Mouse (Mus musculus) limb, embryonic 14.5 days (tissue): ENCODE data around the gene Mt2. TPM values are rescaled to one million over a fixed set of nuclear protein-coding genes. Genes with fewer than 3 reads are reported as not detected.
"Not testable (repeated sequence)": the region's sequence is repeated elsewhere in the genome, so short reads cannot be mapped to it uniquely, and the experiment has no call there.

Source experiments
- ATAC-seq: fragments of 200-750 bp; cut with Nextera tagmentation; 2 replicates; pipeline ENCODE4 v1.8.0; 2017; ENCODE audit warnings: low read depth, moderate number of reproducible peaks, moderate TSS enrichment; ENCODE audit not compliant: low FRiP score
- DNase-seq: peaks from one replicate; pipeline ENCODE4 v3.0.0-alpha.2; 2015; ENCODE audit warnings: low spot score
- H3K27ac ChIP-seq: fragments of 300-500 bp; sonication (generic); replicated peaks from 2 replicates; pipeline ENCODE4 v1.5.1; 2014; ENCODE audit warnings: low read depth, mild to moderate bottlenecking, low read length, moderate library complexity, mixed read lengths
- H3K27me3 ChIP-seq: fragments of 300-500 bp; sonication (generic); 2 replicates; pipeline ENCODE4 v1.6.1; 2014; ENCODE audit warnings: low read length, mixed read lengths; ENCODE audit not compliant: control insufficient read depth, insufficient read depth
- H3K36me3 ChIP-seq: fragments of 300-500 bp; sonication (generic); 2 replicates; pipeline ENCODE4 v1.6.1; 2014; ENCODE audit warnings: mild to moderate bottlenecking, low read length, moderate library complexity, mixed read lengths; ENCODE audit not compliant: control insufficient read depth, insufficient read depth
- H3K4me1 ChIP-seq: fragments of 300-500 bp; sonication (generic); 2 replicates; pipeline ENCODE4 v1.6.1; 2014; ENCODE audit warnings: antibody characterized with exemption, low read length, mixed read lengths; ENCODE audit not compliant: control insufficient read depth, insufficient read depth
- H3K4me2 ChIP-seq: fragments of 300-500 bp; sonication (generic); replicated peaks from 2 replicates; pipeline ENCODE4 v1.6.1; 2014; ENCODE audit warnings: low read depth, mild to moderate bottlenecking, low read length, moderate library complexity; ENCODE audit not compliant: severe bottlenecking
- H3K4me3 ChIP-seq: fragments of 300-500 bp; sonication (generic); replicated peaks from 2 replicates; pipeline ENCODE4 v1.5.1; 2014; ENCODE audit warnings: low read length
- H3K9ac ChIP-seq: fragments of 300-500 bp; sonication (generic); 2 replicates; pipeline ENCODE4 v1.6.1; 2014; ENCODE audit warnings: mild to moderate bottlenecking, low read depth, low read length, moderate library complexity; ENCODE audit not compliant: severe bottlenecking
- H3K9me3 ChIP-seq: fragments of 300-500 bp; sonication (generic); 2 replicates; pipeline ENCODE4 v1.6.1; 2016; ENCODE audit warnings: low read length; ENCODE audit not compliant: control insufficient read depth
- POLR2A ChIP-seq: fragments of 200-500 bp; IDR thresholded peaks from 2 replicates; pipeline ENCODE4 v1.8.0; 2012; ENCODE audit warnings: inconsistent platforms, mild to moderate bottlenecking, moderate library complexity, borderline replicate concordance; ENCODE audit not compliant: insufficient read depth, insufficient read length; ENCODE audit errors: extremely low read depth
- WGBS: fragments of 180-500 bp; shearing (Covaris S2); extraction: QIAGEN DNeasy Blood & Tissue Kit; methylation state at CpG from one replicate; pipeline ENCODE4 v1.1.7; 2014; 5-methylcytosine and 5-hydroxymethylcytosine counted together
- polyA plus RNA-seq, 2 experiments: library from polyadenylated mRNA; depleted of rRNA in 1 of 2; stranded (reverse) in 1 of 2; unstranded in 1 of 2; fragments of >200 nt; fragmentation: Nextera tagmentation in 1 of 2; extraction: Ambion mirVana in 1 of 2; gene quantifications; 2 replicates each; pipeline versions ENCODE4 v1.2.1 to v1.2.3; 2012 to 2014

Mt2 gene
- polyA plus RNA-seq, 2 experiments = 48.1 to 51.6 TPM

DNA sequence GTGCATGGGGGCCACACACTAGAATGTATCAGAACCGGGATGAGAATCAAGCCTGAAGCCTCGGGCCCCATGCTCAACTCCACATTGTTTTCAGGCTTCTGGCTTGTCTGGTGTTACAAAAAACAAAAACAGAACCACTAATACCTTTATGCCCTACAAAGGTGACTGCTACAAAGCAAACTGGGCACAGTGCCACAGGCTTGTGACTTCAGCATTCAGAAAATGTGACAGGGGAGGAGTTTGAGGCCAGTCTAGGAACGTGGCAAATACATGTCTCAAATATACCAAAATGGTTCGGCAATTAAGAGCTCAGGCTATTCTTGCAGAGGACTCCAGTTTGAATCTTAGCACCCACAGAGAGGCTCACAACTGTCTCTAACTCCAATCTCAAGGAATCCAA is 16.4 kb upstream of the Mt2 start:
- Histone ChIP-seq H3K4me1 (peaks cover 17% of the 10 kb centered on the region), H3K4me3 (no peak overlapping the region), H3K27ac (no peak overlapping the region), H3K9ac (no peak overlapping the region), H3K27me3 (peaks cover 9% of the 10 kb centered on the region; the same call in 1 of the 2 replicates), H3K4me2 (no peak overlapping the region), H3K36me3 (no peaks in the 10 kb centered on the region), H3K9me3 (no peaks in the 10 kb centered on the region)
- WGBS = 64% methylated on average over 4 of the region's 4 CpGs
- TF ChIP-seq POLR2A = no peak
- no peak for DNase-seq
- no peak for ATAC-seq

- not testable (repeated sequence) for H3K36me3 ChIP-seq, H3K27me3 ChIP-seq, H3K4me1 ChIP-seq, H3K4me3 ChIP-seq, H3K9ac ChIP-seq, H3K4me2 ChIP-seq, DNase-seq, ATAC-seq, H3K27ac ChIP-seq, H3K9me3 ChIP-seq
- WGBS = 62% methylated on average over 8 of the region's 8 CpGs
Observed at GRCm38 (mm10) chr8:94165772-94166171, 6.7 kb upstream of the Mt2 start.

DNA sequence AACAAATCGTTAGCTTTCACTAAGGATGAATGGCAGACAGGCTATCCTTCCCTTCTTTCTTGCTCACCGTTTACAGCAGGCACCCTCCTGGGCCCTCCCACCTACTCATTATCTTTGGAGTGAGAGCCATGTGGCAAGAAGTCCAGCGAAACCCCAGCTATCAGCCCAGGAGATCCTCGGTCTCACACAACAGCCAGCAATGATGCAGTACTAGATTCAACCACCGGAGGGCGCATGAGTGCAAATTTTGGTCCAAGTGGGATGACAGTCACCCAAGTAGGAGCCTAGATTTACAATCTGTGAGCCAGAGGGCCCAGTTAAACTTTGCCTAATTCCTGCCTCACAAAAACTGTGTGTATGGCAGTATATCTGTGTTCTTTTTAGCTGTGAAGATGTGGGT is 5.2 kb upstream of the Mt2 start:
- no peak for ATAC-seq
- Histone ChIP-seq H3K4me2 (peak overlapping the region; percentile 32; the same call in 1 of the 2 replicates), H3K9ac (peak overlapping the region; percentile 36; the same call in 1 of the 2 replicates), H3K27me3 (peaks cover 17% of the 10 kb centered on the region), H3K27ac (no peak overlapping the region), H3K9me3 (no peaks in the 10 kb centered on the region), H3K36me3 (no peaks in the 10 kb centered on the region), H3K4me3 (no peak overlapping the region), H3K4me1 (peaks cover 10% of the 10 kb centered on the region; the same call in 1 of the 2 replicates)
- TF ChIP-seq POLR2A = no peak
- under 1% methylated on average over 6 of the region's 6 CpGs for WGBS
- DNase-seq = peak; percentile 69

GRCm38 (mm10) chr8:94169547-94169946 is 2.9 kb upstream of the Mt2 start:
- H3K4me1 ChIP-seq = peaks cover 19% of the 10 kb centered on the region
- peaks cover 40% of the 10 kb centered on the region for H3K27me3 ChIP-seq

GRCm38 (mm10) chr8:94171321-94171755 is 1.1 kb upstream of the Mt2 start:
- DNase-seq (no peak), ATAC-seq (no peak)
- Histone ChIP-seq H3K9ac (no peak overlapping the region), H3K27ac (no peak overlapping the region), H3K4me3 (0 out of 2 replicates have a peak overlapping the region, but pooled peaks have one; percentile 46), H3K4me2 (peak overlapping the region; percentile 87; the same call in 1 of the 2 replicates), H3K27me3 (peaks cover 57% of the 10 kb centered on the region), H3K9me3 (no peaks in the 10 kb centered on the region), H3K4me1 (peaks cover 19% of the 10 kb centered on the region), H3K36me3 (no peaks in the 10 kb centered on the region)
- 37% methylated on average over 10 of the region's 10 CpGs for WGBS
- TF ChIP-seq POLR2A = no peak

More at GRCm38 (mm10) chr8:94169547-94169946, 2.9 kb upstream of the Mt2 start:
- WGBS = 72% methylated on average over 5 of the region's 5 CpGs
- Histone ChIP-seq H3K36me3 (no peaks in the 10 kb centered on the region), H3K9ac (no peak overlapping the region), H3K27ac (no peak overlapping the region), H3K4me3 (no peak overlapping the region), H3K9me3 (no peaks in the 10 kb centered on the region), H3K4me2 (no peak overlapping the region)
- no peak for TF ChIP-seq POLR2A
- ATAC-seq (no peak), DNase-seq (no peak)
